Mouse (Mus musculus) adrenal gland (tissue): ENCODE results near the gene Myl12a.

Experiments
- intact Hi-C: fragments of 180-260 bp; cut with DNase I; formaldehyde crosslinking; loops from one replicate; pipeline ENCODE4 v1.15.1; 2025

Gene Myl12a

GRCm38 (mm10) chr17:70949171-70949570 lies 53.5 kb downstream of the Myl12a start:
- intact Hi-C loops = no loop called here

- intact Hi-C loops = no loop called here
Observed at GRCm38 (mm10) chr17:70948721-70949120, 54.0 kb downstream of the Myl12a start.

- intact Hi-C loops = no loop called here
Observed at GRCm38 (mm10) chr17:70943779-70944178, 58.9 kb downstream of the Myl12a start.
